Mouse (Mus musculus): ENCODE measurements around the gene Asb18. TPM values are rescaled to one million over a fixed set of nuclear protein-coding genes. Genes with fewer than 3 reads are reported as not detected.

Asb18 gene
- polyA plus RNA-seq, 1 experiment from 2014 or later, result 0.20 TPM

- ATAC-seq (ENCODE audit: insufficient read depth, low FRiP score, low TSS enrichment) (no peak), DNase-seq (ENCODE audit: low spot score) (no peak)
- no peaks in the 10 kb centered on the region for H3K36me3 ChIP-seq (ENCODE audit: control insufficient read depth, insufficient read depth, low read length)
- peaks cover 3% of the 10 kb centered on the region; the same call in 1 of the 2 replicates for H3K9me3 ChIP-seq (ENCODE audit: control insufficient read depth, low read length)
- WGBS, result 82% methylated on average over 6 of the region's 6 CpGs
- H3K4me3 ChIP-seq (ENCODE audit: low read depth, low read length), result no peak overlapping the region
- H3K27me3 ChIP-seq (ENCODE audit: control insufficient read depth, insufficient read depth, low read length), result no peaks in the 10 kb centered on the region
- no peak overlapping the region for H3K27ac ChIP-seq (ENCODE audit: low read depth, low read length)
- H3K9ac ChIP-seq (ENCODE audit: low read length), result no peak overlapping the region
- no peaks in the 10 kb centered on the region for H3K4me1 ChIP-seq (ENCODE audit: control insufficient read depth, insufficient read depth, low read length)
- H3K4me2 ChIP-seq (ENCODE audit: low read depth), result no peak overlapping the region
Measured at GRCm38 (mm10) chr1:90018071-90018470, 3.6 kb upstream of the Asb18 start.

- Histone ChIP-seq H3K27me3 (ENCODE audit: control insufficient read depth, insufficient read depth, low read length) (no peaks in the 10 kb centered on the region), H3K4me2 (ENCODE audit: low read depth) (no peak overlapping the region), H3K4me1 (ENCODE audit: control insufficient read depth, insufficient read depth, low read length) (no peaks in the 10 kb centered on the region), H3K36me3 (ENCODE audit: control insufficient read depth, insufficient read depth, low read length) (no peaks in the 10 kb centered on the region), H3K9ac (ENCODE audit: low read length) (no peak overlapping the region), H3K27ac (ENCODE audit: low read depth, low read length) (no peak overlapping the region), H3K4me3 (ENCODE audit: low read depth, low read length) (no peak overlapping the region), H3K9me3 (ENCODE audit: control insufficient read depth, low read length) (peaks cover 4% of the 10 kb centered on the region; the same call in 1 of the 2 replicates)
- ATAC-seq (ENCODE audit: insufficient read depth, low FRiP score, low TSS enrichment) (no peak), DNase-seq (ENCODE audit: low spot score) (no peak)
- WGBS, result 80% methylated on average over 5 of the region's 5 CpGs
Measured at GRCm38 (mm10) chr1:90013273-90013672, 1.2 kb downstream of the Asb18 start.

GRCm38 (mm10) chr1:90012850-90013249 lies 1.6 kb downstream of the Asb18 start:
- H3K27me3 ChIP-seq (ENCODE audit: control insufficient read depth, insufficient read depth, low read length), result no peaks in the 10 kb centered on the region
- H3K27ac ChIP-seq (ENCODE audit: low read depth, low read length), result no peak overlapping the region
- 65% methylated on average over 7 of the region's 7 CpGs for WGBS
- no peak overlapping the region for H3K9ac ChIP-seq (ENCODE audit: low read length)
- H3K4me3 ChIP-seq (ENCODE audit: low read depth, low read length), result no peak overlapping the region
- peaks cover 4% of the 10 kb centered on the region; the same call in 1 of the 2 replicates for H3K9me3 ChIP-seq (ENCODE audit: control insufficient read depth, low read length)
- H3K4me2 ChIP-seq (ENCODE audit: low read depth), result no peak overlapping the region
- no peak for ATAC-seq (ENCODE audit: insufficient read depth, low FRiP score, low TSS enrichment)
- no peaks in the 10 kb centered on the region for H3K4me1 ChIP-seq (ENCODE audit: control insufficient read depth, insufficient read depth, low read length)
- H3K36me3 ChIP-seq (ENCODE audit: control insufficient read depth, insufficient read depth, low read length), result no peaks in the 10 kb centered on the region
- no peak for DNase-seq (ENCODE audit: low spot score)

GRCm38 (mm10) chr1:90012168-90012567 lies 2.3 kb downstream of the Asb18 start:
- H3K9me3 ChIP-seq (ENCODE audit: control insufficient read depth, low read length), result peaks cover 4% of the 10 kb centered on the region; the same call in 1 of the 2 replicates
- no peak overlapping the region for H3K4me3 ChIP-seq (ENCODE audit: low read depth, low read length)
- H3K36me3 ChIP-seq (ENCODE audit: control insufficient read depth, insufficient read depth, low read length), result no peaks in the 10 kb centered on the region
- WGBS, result 80% methylated on average over 3 of the region's 3 CpGs
- H3K4me2 ChIP-seq (ENCODE audit: low read depth), result no peak overlapping the region
- no peak for DNase-seq (ENCODE audit: low spot score)
- ATAC-seq (ENCODE audit: insufficient read depth, low FRiP score, low TSS enrichment), result no peak
- no peak overlapping the region for H3K9ac ChIP-seq (ENCODE audit: low read length)
- no peaks in the 10 kb centered on the region for H3K27me3 ChIP-seq (ENCODE audit: control insufficient read depth, insufficient read depth, low read length)
- no peak overlapping the region for H3K27ac ChIP-seq (ENCODE audit: low read depth, low read length)
- H3K4me1 ChIP-seq (ENCODE audit: control insufficient read depth, insufficient read depth, low read length), result no peaks in the 10 kb centered on the region

GRCm38 (mm10) chr1:90010077-90010476 lies 4.4 kb downstream of the Asb18 start:
- ATAC-seq (ENCODE audit: insufficient read depth, low FRiP score, low TSS enrichment) (no peak), DNase-seq (ENCODE audit: low spot score) (no peak)
- Histone ChIP-seq H3K4me1 (ENCODE audit: control insufficient read depth, insufficient read depth, low read length) (no peaks in the 10 kb centered on the region), H3K9ac (ENCODE audit: low read length) (no peak overlapping the region), H3K4me3 (ENCODE audit: low read depth, low read length) (no peak overlapping the region), H3K4me2 (ENCODE audit: low read depth) (no peak overlapping the region), H3K27me3 (ENCODE audit: control insufficient read depth, insufficient read depth, low read length) (no peaks in the 10 kb centered on the region), H3K36me3 (ENCODE audit: control insufficient read depth, insufficient read depth, low read length) (no peaks in the 10 kb centered on the region), H3K9me3 (ENCODE audit: control insufficient read depth, low read length) (peaks cover 4% of the 10 kb centered on the region; the same call in 1 of the 2 replicates), H3K27ac (ENCODE audit: low read depth, low read length) (no peak overlapping the region)
- WGBS, result 84% methylated on average over 1 of the region's 1 CpGs

- no peak for DNase-seq (ENCODE audit: low spot score)
- no peaks in the 10 kb centered on the region for H3K36me3 ChIP-seq (ENCODE audit: control insufficient read depth, insufficient read depth, low read length)
Measured at GRCm38 (mm10) chr1:90009188-90009587, 5.3 kb downstream of the Asb18 start.

GRCm38 (mm10) chr1:90006666-90007065 lies 7.8 kb downstream of the Asb18 start:
- Histone ChIP-seq H3K4me3 (ENCODE audit: low read depth, low read length) (no peak overlapping the region), H3K27ac (ENCODE audit: low read depth, low read length) (no peak overlapping the region), H3K36me3 (ENCODE audit: control insufficient read depth, insufficient read depth, low read length) (no peaks in the 10 kb centered on the region), H3K4me1 (ENCODE audit: control insufficient read depth, insufficient read depth, low read length) (no peaks in the 10 kb centered on the region), H3K9me3 (ENCODE audit: control insufficient read depth, low read length) (no peaks in the 10 kb centered on the region), H3K9ac (ENCODE audit: low read length) (no peak overlapping the region), H3K4me2 (ENCODE audit: low read depth) (no peak overlapping the region), H3K27me3 (ENCODE audit: control insufficient read depth, insufficient read depth, low read length) (no peaks in the 10 kb centered on the region)
- WGBS, result 77% methylated on average over 14 of the region's 14 CpGs
- no peak for DNase-seq (ENCODE audit: low spot score)
- no peak for ATAC-seq (ENCODE audit: insufficient read depth, low FRiP score, low TSS enrichment)

More at GRCm38 (mm10) chr1:90009188-90009587, 5.3 kb downstream of the Asb18 start:
- Histone ChIP-seq H3K27ac (ENCODE audit: low read depth, low read length) (no peak overlapping the region), H3K9ac (ENCODE audit: low read length) (no peak overlapping the region), H3K4me1 (ENCODE audit: control insufficient read depth, insufficient read depth, low read length) (no peaks in the 10 kb centered on the region), H3K4me3 (ENCODE audit: low read depth, low read length) (no peak overlapping the region), H3K4me2 (ENCODE audit: low read depth) (no peak overlapping the region), H3K27me3 (ENCODE audit: control insufficient read depth, insufficient read depth, low read length) (no peaks in the 10 kb centered on the region), H3K9me3 (ENCODE audit: control insufficient read depth, low read length) (peaks cover 4% of the 10 kb centered on the region; the same call in 1 of the 2 replicates)
- whole genome bisulfite sequencing, result 73% methylated on average over 3 of the region's 3 CpGs
- ATAC-seq (ENCODE audit: insufficient read depth, low FRiP score, low TSS enrichment), result no peak

GRCm38 (mm10) chr1:90000981-90001380 lies 13.5 kb downstream of the Asb18 start:
- Histone ChIP-seq H3K9ac (ENCODE audit: low read length) (no peak overlapping the region), H3K36me3 (ENCODE audit: control insufficient read depth, insufficient read depth, low read length) (no peaks in the 10 kb centered on the region), H3K27me3 (ENCODE audit: control insufficient read depth, insufficient read depth, low read length) (no peaks in the 10 kb centered on the region), H3K4me3 (ENCODE audit: low read depth, low read length) (no peak overlapping the region), H3K4me1 (ENCODE audit: control insufficient read depth, insufficient read depth, low read length) (0 out of 2 replicates have a peak, but pooled peaks cover 3% of the 10 kb centered on the region), H3K4me2 (ENCODE audit: low read depth) (no peak overlapping the region), H3K9me3 (ENCODE audit: control insufficient read depth, low read length) (no peaks in the 10 kb centered on the region), H3K27ac (ENCODE audit: low read depth, low read length) (no peak overlapping the region)
- 27% methylated on average over 5 of the region's 5 CpGs for WGBS
- ATAC-seq (ENCODE audit: insufficient read depth, low FRiP score, low TSS enrichment) (no peak), DNase-seq (ENCODE audit: low spot score) (no peak)

GRCm38 (mm10) chr1:89999858-90000257 lies 14.6 kb downstream of the Asb18 start:
- WGBS, result 86% methylated on average over 3 of the region's 3 CpGs
- H3K9me3 ChIP-seq (ENCODE audit: control insufficient read depth, low read length), result no peaks in the 10 kb centered on the region
- H3K9ac ChIP-seq (ENCODE audit: low read length), result no peak overlapping the region
- DNase-seq (ENCODE audit: low spot score) (no peak), ATAC-seq (ENCODE audit: insufficient read depth, low FRiP score, low TSS enrichment) (no peak)
- no peak overlapping the region for H3K4me2 ChIP-seq (ENCODE audit: low read depth)
- 0 out of 2 replicates have a peak, but pooled peaks cover 3% of the 10 kb centered on the region for H3K4me1 ChIP-seq (ENCODE audit: control insufficient read depth, insufficient read depth, low read length)
- H3K27ac ChIP-seq (ENCODE audit: low read depth, low read length), result no peak overlapping the region
- H3K36me3 ChIP-seq (ENCODE audit: control insufficient read depth, insufficient read depth, low read length), result no peaks in the 10 kb centered on the region
- H3K27me3 ChIP-seq (ENCODE audit: control insufficient read depth, insufficient read depth, low read length), result no peaks in the 10 kb centered on the region
- no peak overlapping the region for H3K4me3 ChIP-seq (ENCODE audit: low read depth, low read length)
